Mouse (Mus musculus): ENCODE results near the gene Tuba1b. TPM values are rescaled to one million over a fixed set of nuclear protein-coding genes. Genes with fewer than 3 reads are reported as not detected.

Gene Tuba1b
- polyA plus RNA-seq, 1 experiment from 2014 or later = 1,607 TPM

Other genes with a start within 250 kb of the Tuba1b start
- gene Ccdc65, start 226.4 kb downstream of the Tuba1b start, polyA plus RNA-seq (2015; fragmentation: Nextera tagmentation; extraction: Ambion mirVana) = 2.1 TPM in 2 replicates
- 3.0 and 4.9 TPM in 2 replicates for gene Fkbp11, start 206.4 kb downstream of the Tuba1b start, polyA plus RNA-seq (2015; fragmentation: Nextera tagmentation; extraction: Ambion mirVana)
- 49.2 and 55.1 TPM in 2 replicates for gene Arf3, start 171.4 kb downstream of the Tuba1b start, polyA plus RNA-seq (2015; fragmentation: Nextera tagmentation; extraction: Ambion mirVana)
- gene Wnt10b, start 156.4 kb downstream of the Tuba1b start, polyA plus RNA-seq (2015; fragmentation: Nextera tagmentation; extraction: Ambion mirVana) = not detected in 2 replicates
- gene Wnt1, start 144.7 kb downstream of the Tuba1b start, polyA plus RNA-seq (2015; fragmentation: Nextera tagmentation; extraction: Ambion mirVana) = not detected in 2 replicates
- 0.05 and 0.15 TPM in 2 replicates for gene Ddn, start 125.1 kb downstream of the Tuba1b start, polyA plus RNA-seq (2015; fragmentation: Nextera tagmentation; extraction: Ambion mirVana)
- gene Prkag1, start 103.0 kb downstream of the Tuba1b start, polyA plus RNA-seq (2015; fragmentation: Nextera tagmentation; extraction: Ambion mirVana) = 95.9 and 99.4 TPM in 2 replicates
- 13.7 and 14.3 TPM in 2 replicates for gene Kmt2d, start 63.4 kb downstream of the Tuba1b start, polyA plus RNA-seq (2015; fragmentation: Nextera tagmentation; extraction: Ambion mirVana)
- 31.7 and 33.0 TPM in 2 replicates for gene Rhebl1, start 40.0 kb downstream of the Tuba1b start, polyA plus RNA-seq (2015; fragmentation: Nextera tagmentation; extraction: Ambion mirVana)
- gene Dhh, start 36.0 kb downstream of the Tuba1b start, polyA plus RNA-seq (2015; fragmentation: Nextera tagmentation; extraction: Ambion mirVana) = 0.22 and 0.28 TPM in 2 replicates
- 39.8 and 47.1 TPM in 2 replicates for gene Lmbr1l, start 16.3 kb downstream of the Tuba1b start, polyA plus RNA-seq (2015; fragmentation: Nextera tagmentation; extraction: Ambion mirVana)
- not detected in 2 replicates for gene Gm49450, start 19.0 kb upstream of the Tuba1b start, polyA plus RNA-seq (2015; fragmentation: Nextera tagmentation; extraction: Ambion mirVana)
- 10,586 and 11,102 TPM in 2 replicates for gene Tuba1a, start 19.1 kb upstream of the Tuba1b start, polyA plus RNA-seq (2015; fragmentation: Nextera tagmentation; extraction: Ambion mirVana)
- 97.6 and 102 TPM in 2 replicates for gene Tuba1c, start 95.3 kb upstream of the Tuba1b start, polyA plus RNA-seq (2015; fragmentation: Nextera tagmentation; extraction: Ambion mirVana)
- gene Prph, start 120.6 kb upstream of the Tuba1b start, polyA plus RNA-seq (2015; fragmentation: Nextera tagmentation; extraction: Ambion mirVana) = 0.94 and 1.6 TPM in 2 replicates
- gene Troap, start 140.0 kb upstream of the Tuba1b start, polyA plus RNA-seq (2015; fragmentation: Nextera tagmentation; extraction: Ambion mirVana) = 37.8 and 38.6 TPM in 2 replicates
- gene C1ql4, start 153.3 kb upstream of the Tuba1b start, polyA plus RNA-seq (2015; fragmentation: Nextera tagmentation; extraction: Ambion mirVana) = 0.39 TPM in 1 of 2 replicates, not detected in the other
- 0.25 and 0.84 TPM in 2 replicates for gene Dnajc22, start 158.6 kb upstream of the Tuba1b start, polyA plus RNA-seq (2015; fragmentation: Nextera tagmentation; extraction: Ambion mirVana)
- 44.6 and 46.2 TPM in 2 replicates for gene Spats2, start 191.4 kb upstream of the Tuba1b start, polyA plus RNA-seq (2015; fragmentation: Nextera tagmentation; extraction: Ambion mirVana)